Mouse (Mus musculus) v-Abl transformed pro-B cells (cell line): ENCODE measurements at regions not wholly inside any gene's neighbourhood (a gene's known extent, or its start where the extent isn't known, plus 50 kb on each side); places are given as distances from the start of the nearest gene placed in this dataset.

Experiments used
- in situ Hi-C, 2 experiments: fragments of 400-800 bp; cut with MboI; formaldehyde crosslinking; loops; one replicate each; pipeline ENCODE4 v1.15.1; 2025; ENCODE audit not compliant: unreplicated experiment in 2 of 2

DNA sequence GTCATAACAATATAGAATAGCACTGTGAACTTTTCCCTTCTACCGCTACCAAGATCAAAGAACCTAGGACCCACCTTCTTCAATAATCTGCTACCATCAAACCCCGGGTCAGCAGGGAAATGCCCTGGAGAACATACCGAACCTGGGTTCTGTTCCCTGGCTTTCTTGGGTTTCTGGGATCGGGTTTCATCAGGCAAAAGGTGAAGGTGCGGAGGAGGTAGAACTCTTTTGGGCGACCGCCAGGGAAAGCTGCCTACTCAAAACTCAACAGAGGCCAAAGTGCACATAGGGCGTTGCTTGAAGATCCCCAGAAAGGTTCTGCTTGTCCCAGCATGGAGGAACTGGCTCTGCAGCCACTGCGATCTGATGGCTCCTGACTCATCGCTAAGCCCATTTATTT, 158.0 kb upstream of the Tbl1xr1 start:
- in situ Hi-C loops = no loop called here

DNA sequence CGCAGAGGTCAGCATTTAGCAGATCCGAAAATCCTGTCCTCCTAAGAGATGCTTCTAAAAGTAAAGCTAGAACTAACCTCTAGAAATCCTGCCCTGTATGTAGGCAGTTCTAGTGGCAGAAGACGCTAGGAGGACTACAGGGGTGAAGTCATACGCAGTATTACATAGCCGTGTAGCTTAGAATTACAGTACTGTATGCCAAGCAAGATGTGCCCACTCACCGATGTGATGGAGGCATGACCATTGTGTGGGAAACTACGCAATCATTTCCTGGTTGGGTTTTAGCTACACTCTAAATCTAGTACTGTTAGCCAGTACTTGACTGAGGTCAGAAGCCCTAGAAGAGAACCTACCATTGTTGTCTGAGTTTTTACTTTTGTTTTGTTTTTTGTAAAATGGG, 156.5 kb upstream of the Tbl1xr1 start:
- in situ Hi-C loops = no loop called here

DNA sequence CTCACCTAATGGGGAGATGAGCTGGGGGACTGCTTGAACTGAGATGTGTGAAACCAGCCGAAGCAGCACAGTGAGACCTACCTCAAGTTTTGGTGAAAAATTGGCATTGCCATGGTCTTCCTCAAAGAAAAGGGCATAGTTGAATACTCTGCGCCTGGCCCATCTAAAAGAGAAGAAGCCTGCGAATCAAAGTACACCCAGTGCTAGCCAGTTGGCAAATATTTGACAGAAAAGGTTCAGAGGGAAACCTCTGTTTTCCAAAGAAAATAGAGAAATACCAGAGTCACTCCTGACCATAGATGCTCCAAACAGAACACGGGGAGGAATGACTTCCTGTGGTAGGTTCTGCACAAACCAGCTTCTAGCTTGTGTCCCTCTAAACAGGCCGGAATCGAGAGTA, 144.5 kb upstream of the Tbl1xr1 start:
- in situ Hi-C loops = loop anchor here (5.0 to 10.0 kb wide), 4 partner anchors 213 to 1275 kb away; no protein-coding TSS in a partner anchor

DNA sequence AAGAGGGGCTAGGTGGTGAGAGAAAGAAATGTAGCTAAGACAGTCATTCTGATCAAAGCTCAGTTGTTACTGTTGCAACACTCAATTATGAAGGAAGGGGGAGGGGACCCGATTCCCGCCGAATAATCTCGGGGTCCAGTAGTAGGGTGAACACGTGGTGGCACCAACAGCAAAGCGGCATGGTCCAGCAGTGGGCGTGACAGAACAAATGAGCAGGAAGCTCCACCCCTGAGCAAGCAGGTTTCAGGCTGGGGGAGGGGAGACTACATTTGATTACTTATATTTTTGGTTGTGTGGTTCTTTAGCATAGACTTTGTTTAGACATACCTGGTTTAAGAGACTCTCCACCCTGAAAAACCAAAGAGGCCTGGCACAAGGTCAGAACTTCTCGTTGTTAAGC, 143.8 kb upstream of the Tbl1xr1 start:
- in situ Hi-C loops = loop anchor here (5.0 to 10.0 kb wide), 4 partner anchors 212 to 1275 kb away; no protein-coding TSS in a partner anchor

DNA sequence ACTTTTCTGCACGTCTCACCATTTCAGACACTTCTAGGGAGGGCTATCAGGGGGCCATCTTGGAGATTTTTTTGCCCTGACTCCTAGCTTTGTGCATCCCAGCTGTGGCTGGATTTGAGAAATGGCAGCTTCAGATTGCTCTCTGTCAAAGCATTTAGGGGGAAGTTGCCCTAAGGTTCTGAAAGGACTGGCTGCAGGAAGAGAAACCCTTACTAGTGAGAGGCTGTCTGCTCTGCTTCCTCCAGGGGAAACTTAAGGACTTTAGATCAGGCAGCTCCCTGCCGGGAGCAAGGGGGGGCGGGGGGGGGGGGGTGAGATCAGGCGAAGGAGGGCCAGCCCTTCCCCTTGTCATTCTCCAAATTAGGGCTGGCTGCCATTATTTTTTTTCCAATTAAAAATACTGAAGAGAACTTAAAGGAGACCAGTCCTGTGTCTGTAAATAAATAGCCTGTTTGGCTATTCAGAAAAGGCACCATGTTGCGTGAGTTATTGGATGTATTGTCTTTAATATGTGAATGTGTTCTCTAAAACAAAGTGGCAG, 141.7 kb upstream of the Tbl1xr1 start:
- in situ Hi-C loops = loop anchor here (5.0 to 10.0 kb wide), 9 partner anchors 52 to 1278 kb away; no protein-coding TSS in a partner anchor

DNA sequence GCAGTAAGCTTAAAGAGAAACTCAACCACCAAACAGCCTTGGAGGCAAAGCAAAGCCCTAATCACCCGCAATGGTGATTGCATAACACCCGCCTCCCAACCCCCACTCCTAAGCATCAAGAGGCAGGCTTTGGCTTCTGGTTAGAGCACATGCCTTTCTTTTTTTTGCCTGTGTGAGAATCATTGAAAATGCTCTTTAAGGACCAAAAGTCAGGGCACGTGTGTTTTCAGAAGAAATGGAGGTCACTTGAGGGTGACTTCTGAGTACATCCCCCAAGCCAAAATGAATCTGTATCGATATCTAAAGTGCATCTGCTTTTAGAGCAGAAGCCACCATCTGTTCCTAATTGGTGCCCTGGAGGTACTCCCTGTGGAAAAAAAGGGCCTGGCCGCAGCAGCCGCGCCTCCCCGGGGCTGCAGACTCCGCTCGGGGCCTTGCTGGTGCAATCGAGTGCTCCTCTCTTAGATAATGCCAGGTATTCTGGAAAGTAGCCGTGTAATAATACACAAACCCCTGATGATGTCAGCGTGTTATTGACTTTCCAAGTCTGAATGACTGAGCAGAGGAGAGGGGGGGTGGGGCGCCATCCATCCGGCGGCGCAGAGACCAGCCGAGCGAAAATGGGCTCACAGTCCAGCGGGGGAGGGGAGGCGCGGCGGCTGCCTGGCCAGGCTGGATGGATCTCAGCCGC, 140.7 kb upstream of the Tbl1xr1 start:
- in situ Hi-C loops = loop anchor here (5.0 to 10.0 kb wide), 8 partner anchors 52 to 461 kb away; no protein-coding TSS in a partner anchor

DNA sequence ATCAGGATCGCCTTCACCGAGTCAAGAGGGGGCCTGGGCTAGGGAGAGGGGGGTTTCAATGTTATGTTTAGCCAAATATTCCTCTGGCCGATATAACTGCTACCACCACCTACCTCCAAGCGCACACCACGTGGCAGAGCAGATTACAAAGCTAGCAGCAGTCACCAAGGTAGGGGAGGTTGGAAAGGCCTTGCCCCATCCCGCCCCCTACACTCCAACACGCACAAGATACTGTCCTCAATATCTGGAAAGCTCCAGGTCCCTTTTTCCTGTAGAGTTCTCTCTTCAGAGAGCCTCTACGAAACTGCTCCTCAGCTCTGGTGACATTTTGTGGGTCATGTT, 140.2 kb upstream of the Tbl1xr1 start:
- in situ Hi-C loops = loop anchor here (5.0 to 10.0 kb wide), 8 partner anchors 51 to 461 kb away; no protein-coding TSS in a partner anchor

DNA sequence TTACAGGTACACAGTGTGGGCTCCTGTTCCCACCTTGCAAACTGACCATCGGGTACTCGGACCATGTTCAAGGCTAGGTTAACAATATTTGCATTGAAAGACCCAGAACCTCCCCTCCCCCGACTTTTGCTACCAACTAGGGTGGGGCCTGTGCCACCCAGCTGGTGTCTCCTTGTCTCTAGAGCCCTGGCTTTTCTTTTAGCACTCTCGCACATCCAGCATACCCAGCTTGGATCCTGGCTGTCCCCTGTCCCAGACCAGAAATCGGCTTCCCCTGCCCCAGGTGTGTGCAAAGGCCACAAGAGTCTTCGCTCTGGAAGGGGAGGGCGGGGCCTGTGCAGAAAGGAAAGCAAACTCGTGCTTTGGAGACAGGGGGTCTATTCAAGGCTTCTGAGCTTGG, 139.8 kb upstream of the Tbl1xr1 start:
- in situ Hi-C loops = loop anchor here (5.0 to 10.0 kb wide), 8 partner anchors 51 to 462 kb away; no protein-coding TSS in a partner anchor

DNA sequence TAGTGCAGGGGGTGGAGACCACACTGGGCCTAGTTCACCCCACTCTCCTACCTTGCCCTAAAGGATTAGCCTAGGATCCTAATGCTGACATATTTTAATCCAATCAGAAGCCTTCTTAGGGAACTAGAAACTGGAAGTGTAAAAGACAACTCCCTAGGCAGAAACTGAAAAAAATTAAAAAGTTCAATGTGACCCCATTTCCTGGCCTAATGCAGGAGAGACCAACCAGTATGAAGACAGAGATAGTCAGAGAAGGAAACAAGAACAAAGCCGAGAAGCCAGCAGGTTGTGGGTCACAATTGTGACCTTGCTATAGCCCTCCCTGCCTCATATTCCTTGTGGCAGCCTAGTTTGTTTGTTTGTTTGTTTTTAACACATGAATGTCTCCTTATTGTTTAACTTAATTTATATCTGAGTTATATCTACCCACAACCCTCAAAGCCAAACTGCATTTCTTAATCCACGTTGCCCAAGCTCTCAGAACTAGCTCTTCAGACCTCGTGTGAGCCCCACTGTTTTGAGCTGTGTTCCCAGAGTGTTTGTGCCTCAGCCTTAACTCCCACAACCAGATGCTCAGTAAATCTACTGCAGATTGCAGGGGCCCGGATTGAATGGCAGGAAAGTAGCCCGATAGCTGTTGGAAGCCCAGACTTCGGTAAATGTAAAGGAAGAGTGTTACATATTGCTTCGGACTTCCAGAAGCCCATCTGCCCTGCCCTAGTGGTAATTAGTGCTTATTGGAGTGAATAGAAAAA, 139.0 kb upstream of the Tbl1xr1 start:
- in situ Hi-C loops = loop anchor here (5.0 to 10.0 kb wide), 8 partner anchors 50 to 463 kb away; no protein-coding TSS in a partner anchor

DNA sequence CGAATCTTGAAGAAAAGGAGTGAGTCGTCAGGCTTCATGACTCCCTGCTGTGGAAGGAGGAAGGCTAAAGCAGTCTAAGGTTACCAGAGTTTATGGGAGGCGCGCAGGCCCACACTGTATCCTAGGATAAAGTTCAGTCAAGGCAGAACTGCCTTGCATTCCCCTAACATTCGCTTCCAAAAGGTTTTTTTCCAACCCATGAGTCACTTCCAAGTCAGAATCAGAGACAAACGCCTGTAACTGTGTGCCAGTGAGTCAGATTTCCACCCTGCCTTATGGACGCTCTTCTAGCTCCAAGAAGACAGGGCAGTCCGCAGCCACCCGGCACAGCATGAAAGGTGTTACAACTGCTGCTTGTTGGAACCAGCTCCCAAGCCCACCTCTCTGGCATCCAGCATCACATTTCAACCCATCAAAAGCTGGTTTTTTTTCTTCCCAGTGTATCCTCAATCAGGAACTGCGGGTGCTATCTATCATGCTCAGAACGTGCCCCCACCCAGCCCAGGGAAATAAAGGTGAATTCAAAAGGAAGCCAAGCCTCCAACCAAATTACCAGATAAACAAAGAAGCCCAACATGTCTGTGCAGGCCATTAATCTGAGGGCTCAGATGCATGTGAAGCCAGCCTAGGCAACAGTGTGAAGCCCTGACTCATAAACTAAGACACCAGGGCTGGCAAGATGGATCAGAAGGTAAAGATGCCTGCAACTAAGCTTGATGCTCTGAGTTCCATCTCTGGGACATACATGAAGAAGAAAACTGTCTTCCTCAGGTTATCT, 138.2 kb upstream of the Tbl1xr1 start:
- in situ Hi-C loops = loop anchor here (5.0 to 10.0 kb wide), 8 partner anchors 49 to 463 kb away; no protein-coding TSS in a partner anchor

DNA sequence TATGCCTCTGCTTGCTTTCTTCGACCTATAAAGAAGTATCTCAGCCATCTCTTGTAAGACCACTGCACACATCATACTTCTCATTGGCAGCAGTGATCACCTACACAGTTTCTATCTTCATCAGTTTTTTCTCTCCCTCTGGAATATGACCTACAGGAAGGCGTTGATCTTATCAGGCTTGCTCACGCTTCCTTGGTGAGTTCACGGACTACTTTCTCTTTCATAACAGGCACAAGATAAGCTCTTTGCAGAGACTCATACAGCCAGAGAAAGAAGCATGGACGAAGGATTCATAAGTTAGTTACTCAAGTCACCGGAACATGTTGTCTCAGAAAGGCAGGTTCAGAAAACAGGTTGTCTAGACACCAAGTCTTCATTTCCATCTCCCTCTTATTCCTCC, 136.7 kb upstream of the Tbl1xr1 start:
- in situ Hi-C loops = loop anchor here (5.0 to 10.0 kb wide), 8 partner anchors 48 to 465 kb away; no protein-coding TSS in a partner anchor

DNA sequence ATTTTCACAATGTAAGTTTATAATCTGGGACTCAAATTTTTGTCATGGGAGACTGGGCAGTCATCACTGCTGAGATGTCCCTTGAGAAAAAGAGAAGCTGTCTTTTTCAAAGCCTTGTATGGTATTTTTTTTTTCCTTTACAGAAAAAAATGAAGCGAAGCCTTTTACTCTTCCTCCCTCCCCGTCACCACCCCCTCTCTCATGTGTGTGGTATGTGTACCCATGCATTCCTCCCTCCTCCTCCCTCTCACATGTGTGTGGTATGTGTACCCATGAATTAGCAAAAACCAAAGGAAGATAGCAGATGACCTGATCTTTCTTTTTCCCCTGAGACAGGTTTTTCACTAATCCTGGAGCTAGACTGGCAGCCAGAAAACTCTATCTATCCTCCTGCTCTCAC, 134.9 kb upstream of the Tbl1xr1 start:
- in situ Hi-C loops = no loop called here

DNA sequence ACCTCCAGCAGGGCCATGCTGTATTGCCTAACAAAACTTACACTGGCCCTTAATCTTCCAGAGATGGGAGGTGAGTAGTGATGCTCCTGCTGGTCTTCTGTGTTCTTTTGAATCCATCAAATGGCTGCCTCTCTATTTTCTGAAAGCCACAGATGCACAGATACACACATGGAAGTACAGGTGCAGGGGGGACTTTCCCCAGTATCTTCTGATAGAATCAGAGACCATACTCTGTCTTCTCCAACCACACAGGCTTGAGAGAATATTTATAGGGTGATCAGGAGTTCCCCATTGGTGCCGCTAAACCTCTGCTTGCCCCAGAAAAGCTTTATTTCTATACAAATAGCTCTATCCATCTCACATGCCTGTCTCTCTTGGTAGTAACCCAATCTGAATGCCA, 133.5 kb upstream of the Tbl1xr1 start:
- in situ Hi-C loops = no loop called here

DNA sequence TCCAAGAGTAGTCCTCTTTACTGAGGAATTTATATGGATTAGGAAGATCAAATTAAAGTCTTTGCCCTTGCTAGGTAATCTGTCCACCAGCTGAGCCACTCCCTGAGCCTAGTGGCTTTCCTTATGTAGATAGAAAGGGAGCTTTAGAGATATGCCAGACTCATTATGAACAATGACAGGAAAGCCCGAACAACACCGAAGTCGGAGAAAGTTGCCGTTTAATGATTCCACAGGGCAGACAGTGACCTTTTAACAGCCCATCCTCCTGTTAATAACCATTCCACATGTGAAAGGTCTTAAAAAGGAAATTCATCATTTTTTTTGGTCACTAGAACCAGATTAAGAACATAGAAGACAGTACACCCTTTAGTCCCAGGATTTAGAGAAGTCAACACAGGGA, 130.7 kb upstream of the Tbl1xr1 start:
- in situ Hi-C loops = no loop called here

DNA sequence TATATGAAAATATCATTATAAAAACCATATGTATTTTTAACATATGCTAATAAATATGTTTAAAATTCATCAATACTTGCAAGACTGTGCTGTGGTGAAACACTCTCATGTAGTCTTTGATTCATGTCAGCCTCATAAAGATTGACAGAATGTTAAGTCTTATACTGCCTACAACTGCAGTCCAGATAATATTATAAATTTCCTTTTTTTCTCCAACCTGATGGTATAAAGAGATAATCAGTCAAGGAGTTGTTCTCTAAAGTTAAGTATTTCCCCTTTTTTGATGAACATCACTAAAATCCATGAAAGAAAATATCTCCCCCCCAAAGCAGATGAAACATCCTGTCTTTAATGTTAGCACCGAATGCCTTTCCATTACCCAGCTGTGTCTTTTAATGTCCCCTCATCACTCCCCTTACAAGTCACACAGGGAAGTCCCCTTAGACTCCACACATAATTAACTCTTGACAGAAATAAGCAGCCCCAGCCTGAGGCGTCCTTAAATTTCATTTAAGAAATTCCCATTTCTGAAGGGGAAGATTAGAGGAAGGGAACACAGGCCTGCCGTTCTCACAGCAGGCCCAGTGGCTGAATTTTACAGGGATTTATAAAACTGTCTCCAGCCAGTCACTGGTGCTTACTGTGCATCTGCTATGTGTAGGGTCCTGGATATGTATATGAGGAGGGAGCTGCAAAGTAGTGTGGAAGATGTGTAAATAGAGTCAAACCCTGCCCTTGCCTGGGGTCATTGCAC, 129.0 kb upstream of the Tbl1xr1 start:
- in situ Hi-C loops = no loop called here

DNA sequence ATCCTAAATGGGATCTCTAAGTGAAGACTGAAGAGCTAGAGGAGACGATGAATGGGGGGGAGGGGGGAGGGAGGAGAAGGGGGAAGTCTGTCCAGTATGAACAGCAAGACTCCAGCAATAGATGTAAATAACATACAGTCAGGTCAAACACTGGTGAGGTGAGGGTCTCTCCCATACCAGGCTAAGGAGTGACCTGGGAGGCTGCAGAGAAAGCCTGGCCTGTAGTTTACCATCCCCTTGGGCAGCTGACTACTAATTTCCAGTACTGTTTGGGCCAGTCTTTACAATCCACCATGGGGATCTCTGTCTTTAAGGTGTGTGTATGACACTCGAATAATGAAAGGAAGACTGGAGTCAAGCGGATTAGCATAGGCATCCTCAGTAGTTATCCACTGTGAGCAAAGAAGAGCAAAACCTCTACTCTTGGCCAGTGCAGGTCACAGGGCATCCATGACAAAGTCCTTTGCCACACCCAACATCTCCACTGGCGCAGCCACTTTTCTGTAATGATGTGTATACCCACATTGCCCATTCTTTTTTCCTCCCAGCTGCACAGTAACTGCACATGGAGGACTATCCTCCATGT, 128.3 kb upstream of the Tbl1xr1 start:
- in situ Hi-C loops = no loop called here

DNA sequence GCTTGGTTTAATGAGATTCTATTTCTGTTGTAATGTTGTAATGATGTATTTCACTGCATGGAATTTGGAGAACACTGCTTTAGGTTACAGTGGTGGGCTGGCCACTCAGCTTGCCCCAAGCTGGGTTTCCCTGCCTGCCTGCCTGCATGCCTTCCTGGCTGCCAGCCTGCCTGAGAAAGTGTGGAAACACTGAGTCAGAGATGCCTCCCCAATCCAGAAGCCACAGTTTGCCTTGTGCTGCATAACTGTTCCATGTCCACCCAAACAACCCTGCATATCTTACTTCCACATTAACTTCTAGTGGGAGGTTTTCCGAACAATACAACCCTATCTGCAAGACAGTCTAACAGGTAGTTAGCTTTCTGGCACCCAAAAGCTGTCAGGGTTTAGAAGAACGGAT, 127.0 kb upstream of the Tbl1xr1 start:
- in situ Hi-C loops = no loop called here

DNA sequence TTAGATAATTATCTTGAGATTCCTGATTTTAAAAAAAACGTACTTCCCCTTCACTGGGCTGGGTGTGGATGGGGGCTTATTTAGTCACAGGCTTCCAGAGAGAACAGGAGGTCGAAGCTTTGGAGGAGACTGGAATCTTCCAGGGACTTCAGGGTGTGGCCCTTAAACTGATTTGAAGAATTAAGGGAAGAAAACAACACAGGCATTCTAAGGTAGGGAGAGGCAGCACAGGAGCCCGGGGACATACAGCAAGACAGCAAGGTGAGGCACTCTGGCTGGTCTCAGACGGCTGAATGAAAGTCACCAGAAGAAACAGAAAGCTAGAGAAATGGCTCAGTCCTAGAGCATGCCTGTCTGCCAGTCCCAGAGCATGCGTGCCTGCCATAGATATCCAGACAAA, 125.9 kb upstream of the Tbl1xr1 start:
- in situ Hi-C loops = loop anchor here in 1 of 2 experiments (10.0 kb wide), 1 partner anchor 1126 kb away; no protein-coding TSS in a partner anchor
